Mouse (Mus musculus) forebrain, embryonic 14.5 days (tissue): ENCODE measurements around the gene H2-Q2. TPM values are rescaled to one million over a fixed set of nuclear protein-coding genes. Genes with fewer than 3 reads are reported as not detected.
"Not testable (repeated sequence)": the region's sequence is repeated elsewhere in the genome, so short reads cannot be mapped to it uniquely, and the experiment has no call there.

ENCODE experiments used
- ATAC-seq: fragments of 200-750 bp; cut with Nextera tagmentation; 2 replicates; pipeline ENCODE4 v1.8.0; 2017; ENCODE audit warnings: mild to moderate bottlenecking, moderate library complexity
- DNase-seq: peaks from one replicate; pipeline ENCODE4 v3.0.0-alpha.2; 2015; ENCODE audit warnings: low spot score
- H3K27ac ChIP-seq: fragments of 300-500 bp; sonication (generic); 2 replicates; pipeline ENCODE4 v1.5.1; 2014; ENCODE audit warnings: low read depth, mild to moderate bottlenecking, control low read depth, low read length, moderate library complexity
- H3K27me3 ChIP-seq: fragments of 300-500 bp; sonication (generic); replicated peaks from 2 replicates; pipeline ENCODE4 v1.6.1; 2014; ENCODE audit warnings: low read length, control low read depth, mixed read lengths; ENCODE audit not compliant: control insufficient read depth, insufficient read depth
- H3K36me3 ChIP-seq: fragments of 300-500 bp; sonication (generic); 2 replicates; pipeline ENCODE4 v1.6.1; 2014; ENCODE audit warnings: low read length, control low read depth; ENCODE audit not compliant: control insufficient read depth, insufficient read depth
- H3K4me1 ChIP-seq: fragments of 300-500 bp; sonication (generic); 2 replicates; pipeline ENCODE4 v1.6.1; 2014; ENCODE audit warnings: antibody characterized with exemption, low read length, control low read depth; ENCODE audit not compliant: control insufficient read depth, insufficient read depth
- H3K4me2 ChIP-seq: fragments of 300-500 bp; sonication (generic); 2 replicates; pipeline ENCODE4 v1.6.1; 2014; ENCODE audit warnings: mild to moderate bottlenecking, control low read depth, low read length
- H3K4me3 ChIP-seq: fragments of 300-500 bp; sonication (generic); 2 replicates; pipeline ENCODE4 v1.5.1; 2014; ENCODE audit warnings: low read depth, low read length, control low read depth
- H3K9ac ChIP-seq: fragments of 300-500 bp; sonication (generic); 2 replicates; pipeline ENCODE4 v1.6.1; 2014; ENCODE audit warnings: mild to moderate bottlenecking, low read length, control low read depth, moderate library complexity
- H3K9me3 ChIP-seq: fragments of 300-500 bp; sonication (generic); replicated peaks from 2 replicates; pipeline ENCODE4 v1.6.1; 2016; ENCODE audit warnings: low read length, control low read depth, mixed read lengths; ENCODE audit not compliant: control insufficient read depth
- WGBS: fragments of 180-500 bp; shearing (Covaris S2); extraction: QIAGEN DNeasy Blood & Tissue Kit; methylation state at CpG from one replicate; pipeline ENCODE4 v1.1.7; 2014; 5-methylcytosine and 5-hydroxymethylcytosine counted together
- polyA plus RNA-seq: library from polyadenylated mRNA; unstranded; fragments of >200 nt; fragmentation: Nextera tagmentation; extraction: Ambion mirVana; gene quantifications from 2 replicates; pipeline ENCODE4 v1.2.1, GENCODE M21; 2014

The H2-Q2 gene
- polyA plus RNA-seq, result 1.1 and 2.1 TPM in 2 replicates

DNA sequence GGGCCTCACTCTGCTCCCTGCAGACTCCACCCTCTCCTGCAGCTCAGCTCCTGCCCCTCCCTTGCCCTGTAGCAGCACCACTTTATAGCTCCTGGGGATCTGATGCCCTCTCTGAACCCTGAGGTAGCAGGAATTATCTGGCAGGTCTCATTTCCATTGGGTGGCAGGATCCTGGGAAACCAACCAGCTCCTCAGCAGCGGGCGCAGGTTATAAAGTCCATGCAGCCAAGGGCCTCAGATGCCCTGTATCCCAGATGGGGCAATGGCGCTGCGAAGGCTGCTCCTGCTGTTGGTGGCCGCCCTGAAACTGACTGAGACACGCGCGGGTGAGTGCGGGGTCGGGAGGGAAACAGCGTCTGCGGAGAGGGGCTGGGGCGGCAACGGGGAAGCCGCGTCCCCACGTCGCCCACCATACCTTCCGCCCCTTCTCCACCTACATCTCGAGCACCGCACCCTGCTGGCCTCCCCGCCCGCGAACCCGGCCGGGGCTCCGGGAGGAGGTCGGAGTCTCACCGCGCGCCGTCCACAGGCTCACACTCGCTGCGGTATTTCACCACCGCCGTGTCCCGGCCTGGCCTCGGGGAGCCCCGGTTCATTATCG, at the start of gene H2-Q2:
TSS of gene H2-Q2 (plus strand) at position 172 of the 601 bp plus-strand sequence.
- peaks cover 5% of the 10 kb centered on the region; the same call in 1 of the 2 replicates for H3K4me1 ChIP-seq
- ATAC-seq, result no peak
- H3K27me3 ChIP-seq, result peaks cover 19% of the 10 kb centered on the region
- H3K4me2 ChIP-seq, result peak within 1 kb of the TSS; percentile 61
- WGBS, result under 1% methylated on average over 37 of the region's 40 CpGs
- H3K9ac ChIP-seq, result peak within 1 kb of the TSS; percentile 51
- no peaks in the 10 kb centered on the region for H3K9me3 ChIP-seq
- H3K4me3 ChIP-seq, result peak within 1 kb of the TSS; percentile 37
- no peak within 1 kb of the TSS for H3K27ac ChIP-seq
- no peaks in the 10 kb centered on the region for H3K36me3 ChIP-seq
- DNase-seq, result no peak

DNA sequence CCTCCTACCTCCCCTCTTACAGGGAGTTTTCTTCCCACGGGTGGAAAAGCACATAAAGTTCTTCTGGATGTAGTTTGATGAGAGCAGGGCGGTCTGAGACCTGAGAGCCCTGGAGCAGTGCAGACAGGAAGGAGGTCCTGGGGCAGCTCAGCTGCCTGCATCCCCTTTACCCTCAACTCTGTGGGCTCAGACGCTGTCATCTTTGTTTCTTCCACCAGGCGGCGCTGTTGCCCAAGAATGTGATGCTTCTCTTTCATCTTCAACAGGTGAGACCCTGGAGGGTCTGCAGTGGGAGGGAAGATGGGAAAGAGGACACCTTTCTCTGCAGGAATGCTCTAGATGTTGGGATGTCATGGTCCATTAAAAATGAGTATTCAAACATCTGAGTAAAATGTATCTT, 46.2 kb upstream of the H2-Q2 start:
- not testable (repeated sequence) for H3K9ac ChIP-seq, ATAC-seq, H3K9me3 ChIP-seq, H3K36me3 ChIP-seq, H3K27me3 ChIP-seq, H3K27ac ChIP-seq, H3K4me2 ChIP-seq, H3K4me3 ChIP-seq, H3K4me1 ChIP-seq
- 5% methylated on average over 5 of the region's 5 CpGs for WGBS
- peak; percentile 16 for DNase-seq

DNA sequence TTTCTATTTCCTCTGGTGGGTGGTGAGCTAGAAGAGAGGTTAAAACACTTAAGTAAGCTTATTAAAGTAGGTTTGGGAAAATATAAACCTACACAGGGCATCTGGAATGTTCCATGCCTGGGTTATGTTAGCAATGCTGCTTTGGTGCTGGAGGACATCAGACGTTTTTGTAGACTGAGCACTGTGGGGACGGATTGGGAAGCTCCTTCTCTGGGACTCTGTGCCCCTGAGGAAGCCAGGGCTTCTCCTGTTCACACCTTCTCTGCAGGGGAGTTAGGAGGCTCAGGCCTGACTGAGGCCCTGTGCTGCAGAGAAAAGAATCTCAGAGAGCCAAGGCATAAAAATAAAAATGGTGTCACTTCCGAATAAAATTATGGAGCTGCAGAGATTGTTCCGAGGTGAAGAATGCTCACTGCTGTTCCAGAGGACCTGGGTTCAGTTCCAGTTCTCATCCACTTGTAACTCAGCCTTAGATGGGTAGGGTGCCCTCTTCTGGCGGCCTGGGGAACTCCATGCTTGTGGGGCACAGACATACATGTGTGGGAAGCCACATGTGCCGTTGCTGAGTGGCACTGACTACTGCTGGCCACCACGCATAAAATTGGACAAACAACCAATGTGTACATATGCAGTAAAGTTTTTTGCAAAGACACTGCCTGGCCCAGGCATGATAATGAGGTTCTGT, 41.6 kb upstream of the H2-Q2 start:
- not testable (repeated sequence) for H3K36me3 ChIP-seq, H3K4me1 ChIP-seq, H3K4me2 ChIP-seq, H3K4me3 ChIP-seq, H3K9me3 ChIP-seq, H3K27me3 ChIP-seq, DNase-seq, ATAC-seq, H3K9ac ChIP-seq, H3K27ac ChIP-seq
- WGBS, result 87% methylated on average over 7 of the region's 7 CpGs

DNA sequence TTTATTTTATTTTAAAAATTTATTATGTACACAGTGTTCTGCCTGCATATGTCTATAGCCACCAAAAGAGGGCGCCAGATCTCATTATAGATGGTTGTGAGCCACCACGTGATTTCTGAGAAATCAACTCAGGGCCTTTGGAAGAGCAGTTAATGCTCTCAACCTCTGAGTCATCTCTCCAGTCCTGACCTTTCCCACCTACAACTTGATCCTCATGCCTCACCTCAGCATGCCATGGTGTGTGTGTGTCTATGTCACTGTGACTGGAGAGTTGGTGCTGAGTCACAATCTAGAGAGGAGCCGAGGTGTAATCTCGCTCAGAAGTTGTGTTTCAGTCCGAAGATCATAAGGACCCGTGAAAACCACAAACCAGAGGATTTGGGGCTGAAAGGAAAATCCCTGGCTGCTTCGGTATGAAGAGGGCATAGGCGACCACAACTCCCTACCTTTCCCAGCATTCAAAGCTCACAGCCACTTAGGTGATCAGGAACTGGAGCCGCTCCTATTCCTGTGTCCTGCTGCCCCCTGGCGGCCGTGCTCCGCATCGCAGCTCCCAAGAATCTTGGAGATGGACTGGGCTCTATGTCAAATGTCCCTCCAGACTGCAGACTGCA, 40.3 kb upstream of the H2-Q2 start:
- ATAC-seq, result no peak
- 21% methylated on average over 13 of the region's 13 CpGs for WGBS

DNA sequence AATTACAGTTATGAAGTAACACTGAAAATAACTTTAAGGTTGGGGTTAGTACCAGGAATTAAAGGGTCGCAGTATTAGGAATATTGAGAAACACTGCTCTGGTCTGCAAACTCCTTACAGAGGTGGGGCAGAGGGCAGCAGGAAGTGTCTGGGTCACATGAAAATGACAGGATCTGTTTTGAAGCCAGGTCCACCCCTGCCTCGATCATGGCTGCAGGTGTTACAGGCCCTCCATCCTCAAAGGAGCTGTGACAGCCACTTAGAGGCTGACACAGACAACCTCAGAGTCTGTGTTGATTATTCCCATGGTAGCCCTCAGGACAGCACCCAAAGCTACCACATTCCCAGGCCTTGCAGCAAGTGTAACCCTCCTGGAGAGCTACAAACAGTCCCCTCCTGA, 38.8 kb upstream of the H2-Q2 start:
- Histone ChIP-seq H3K4me3 (no peak overlapping the region), H3K36me3 (no peaks in the 10 kb centered on the region), H3K9me3 (no peaks in the 10 kb centered on the region), H3K4me1 (no peaks in the 10 kb centered on the region), H3K27me3 (0 out of 2 replicates have a peak, but pooled peaks cover 4% of the 10 kb centered on the region), H3K9ac (no peak overlapping the region), H3K4me2 (no peak overlapping the region), H3K27ac (no peak overlapping the region)
- 90% methylated on average over 2 of the region's 2 CpGs for WGBS
- DNase-seq (no peak), ATAC-seq (no peak)

More for the DNA sequence above, 40.3 kb upstream of the H2-Q2 start:
- Histone ChIP-seq H3K4me3 (no peak overlapping the region), H3K9ac (no peak overlapping the region), H3K36me3 (no peaks in the 10 kb centered on the region), H3K27ac (no peak overlapping the region), H3K4me1 (no peaks in the 10 kb centered on the region), H3K9me3 (no peaks in the 10 kb centered on the region), H3K4me2 (no peak overlapping the region), H3K27me3 (no peaks in the 10 kb centered on the region)
- DNase-seq, result peak; percentile 73

DNA sequence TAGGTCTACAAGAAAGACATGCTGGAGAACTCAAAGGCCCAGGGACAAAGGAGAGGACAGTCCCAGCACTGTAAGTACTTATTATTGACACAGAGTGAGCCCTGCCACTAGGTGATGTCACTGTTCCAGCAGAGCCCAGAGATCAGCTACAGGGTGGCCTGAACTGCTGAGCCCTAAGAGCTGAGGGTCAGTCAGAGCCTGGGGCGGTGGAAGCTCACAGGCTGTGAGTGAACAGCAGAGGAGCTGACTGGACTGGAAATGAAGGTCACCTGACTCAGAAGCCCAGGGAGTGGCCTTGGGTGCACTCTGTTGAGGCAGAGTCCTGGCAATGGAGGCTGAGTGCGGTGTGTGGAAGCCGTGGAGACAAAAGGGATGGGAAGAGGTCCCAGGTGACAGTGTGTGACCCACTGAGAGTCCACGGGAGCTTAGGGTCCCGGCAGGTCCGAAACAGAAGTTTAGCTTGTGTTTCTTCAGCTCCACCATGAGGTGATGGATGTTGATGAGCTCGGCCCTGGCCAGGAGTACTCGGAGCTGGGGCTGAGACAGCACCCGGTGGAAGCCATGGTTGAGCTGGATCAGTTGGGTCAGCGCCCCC, 38.2 kb upstream of the H2-Q2 start:
- ATAC-seq (no peak), DNase-seq (no peak)
- Histone ChIP-seq H3K4me2 (no peak overlapping the region), H3K27me3 (0 out of 2 replicates have a peak, but pooled peaks cover 4% of the 10 kb centered on the region), H3K27ac (no peak overlapping the region), H3K9me3 (no peaks in the 10 kb centered on the region), H3K9ac (no peak overlapping the region), H3K36me3 (no peaks in the 10 kb centered on the region), H3K4me1 (no peaks in the 10 kb centered on the region), H3K4me3 (no peak overlapping the region)
- 86% methylated on average over 10 of the region's 10 CpGs for WGBS

DNA sequence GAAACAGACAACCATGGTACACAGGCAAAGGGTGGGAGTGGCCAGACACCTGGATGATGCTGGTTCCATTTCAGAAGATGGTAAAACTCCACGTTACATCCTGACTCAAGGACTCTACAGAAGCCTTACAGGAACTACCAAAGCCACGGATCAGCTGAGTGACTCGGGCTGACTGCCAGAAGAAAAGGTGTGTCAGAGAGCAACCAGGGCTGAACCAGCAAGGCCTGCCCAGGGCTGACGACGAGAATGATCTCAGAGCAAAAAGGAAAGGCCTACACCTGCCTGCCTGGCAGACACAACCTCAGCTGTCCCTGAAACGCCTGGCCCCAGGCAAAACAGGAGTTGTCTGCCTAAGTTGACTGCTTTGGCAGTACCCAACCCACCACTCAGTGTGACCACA, 37.6 kb upstream of the H2-Q2 start:
- Histone ChIP-seq H3K4me3 (no peak overlapping the region), H3K4me2 (no peak overlapping the region), H3K36me3 (no peaks in the 10 kb centered on the region), H3K9ac (no peak overlapping the region), H3K9me3 (no peaks in the 10 kb centered on the region), H3K27ac (no peak overlapping the region), H3K27me3 (0 out of 2 replicates have a peak, but pooled peaks cover 4% of the 10 kb centered on the region), H3K4me1 (no peaks in the 10 kb centered on the region)
- 73% methylated on average over 6 of the region's 6 CpGs for WGBS
- DNase-seq (no peak), ATAC-seq (no peak)

DNA sequence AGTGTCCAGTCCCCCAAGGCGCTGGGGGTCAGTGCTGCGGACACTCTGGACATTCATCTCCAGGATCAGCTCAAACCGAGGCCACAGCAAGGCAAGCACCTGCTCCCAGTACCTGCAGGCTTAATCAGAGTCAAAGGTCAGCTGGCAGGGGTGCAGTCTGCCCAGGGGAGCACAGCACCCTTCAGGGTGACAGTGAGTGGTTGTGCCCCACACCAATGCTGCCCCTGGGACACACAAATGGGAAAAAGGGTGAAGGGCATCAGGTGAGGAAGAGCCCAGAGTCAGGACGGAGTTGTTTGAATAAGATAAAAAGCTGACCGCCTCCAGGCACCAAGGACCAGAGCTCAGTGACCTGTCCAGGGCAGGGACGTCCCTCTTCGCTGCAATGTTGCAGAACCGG, 37.1 kb upstream of the H2-Q2 start:
- 82% methylated on average over 8 of the region's 8 CpGs for WGBS
- not testable (repeated sequence) for ATAC-seq, H3K4me2 ChIP-seq

More for the DNA sequence above, 37.1 kb upstream of the H2-Q2 start:
- H3K4me3 ChIP-seq, H3K27me3 ChIP-seq, H3K27ac ChIP-seq, H3K9me3 ChIP-seq, DNase-seq, H3K36me3 ChIP-seq, H3K9ac ChIP-seq, H3K4me1 ChIP-seq: not testable (repeated sequence)
